Mouse (Mus musculus): ENCODE data around the gene Cnga3.

DNA sequence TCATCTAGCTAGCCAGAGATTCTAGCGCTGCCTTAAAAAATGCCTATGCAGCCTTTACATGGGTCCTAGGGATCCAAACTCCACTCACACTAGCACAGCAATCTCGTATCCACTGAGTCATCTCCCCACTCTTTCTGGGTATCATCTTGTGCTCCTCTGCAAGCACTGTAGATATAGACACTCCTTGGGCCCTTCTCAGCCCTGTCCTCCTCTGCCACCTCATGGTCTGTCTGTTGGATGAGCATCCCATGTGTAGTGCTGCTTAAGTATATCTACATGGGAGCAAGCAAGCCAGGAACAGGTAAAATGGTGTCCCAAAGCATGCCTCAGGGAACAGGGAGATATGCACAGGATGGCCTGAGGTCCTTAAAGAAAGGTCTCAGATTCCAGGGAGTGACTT lies 36.4 kb upstream of the Cnga3 start:
- TF ChIP-seq POLR2A (IDR thresholded peaks at IDR 0.05; ENCODE audit: insufficient read depth, low read length), result no peak
- TF ChIP-seq CTCF (IDR thresholded peaks at IDR 0.05; ENCODE audit: low read depth, low read length), result no peak
- TF ChIP-seq EP300 (IDR thresholded peaks at IDR 0.05; ENCODE audit: insufficient read depth, low read depth, low read length), result no peak

Measured in ES-Bruce4 (cell line).